Mouse (Mus musculus): ENCODE measurements around the gene Sox13.
A peak's percentile ranks its signal among the peaks of the same experiment; 100 is the strongest.

Gene Sox13

DNA sequence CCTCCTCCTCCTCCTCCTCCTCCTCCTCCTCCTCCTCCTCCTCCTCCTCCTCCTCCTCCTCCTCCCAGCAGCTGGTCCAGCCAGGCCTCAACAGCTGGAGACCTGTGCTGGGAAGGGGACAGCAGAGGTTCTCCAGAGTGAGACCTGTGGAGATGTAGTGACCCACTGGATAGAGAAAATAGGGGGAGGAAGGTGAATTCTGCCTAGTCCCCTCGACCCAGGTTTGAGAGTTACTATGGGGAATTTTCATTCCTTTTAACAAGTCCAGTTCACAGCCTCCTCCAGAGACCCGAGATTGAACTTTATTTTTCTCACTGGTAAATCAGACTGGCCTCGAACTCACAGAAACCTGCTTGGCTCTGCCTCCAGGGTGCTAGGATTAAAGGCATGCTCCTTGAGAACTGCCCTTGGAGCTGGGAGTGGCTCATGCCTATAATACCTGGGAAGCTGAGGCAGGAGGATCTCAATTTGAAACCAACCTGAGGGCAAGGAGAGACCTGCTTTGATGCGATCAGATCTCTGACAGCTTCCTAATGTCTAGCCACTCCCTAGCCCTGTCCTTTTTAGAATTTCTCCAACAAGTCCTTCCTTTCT, 467 bp upstream of the Sox13 start:
- DNase-seq: no peak

DNA sequence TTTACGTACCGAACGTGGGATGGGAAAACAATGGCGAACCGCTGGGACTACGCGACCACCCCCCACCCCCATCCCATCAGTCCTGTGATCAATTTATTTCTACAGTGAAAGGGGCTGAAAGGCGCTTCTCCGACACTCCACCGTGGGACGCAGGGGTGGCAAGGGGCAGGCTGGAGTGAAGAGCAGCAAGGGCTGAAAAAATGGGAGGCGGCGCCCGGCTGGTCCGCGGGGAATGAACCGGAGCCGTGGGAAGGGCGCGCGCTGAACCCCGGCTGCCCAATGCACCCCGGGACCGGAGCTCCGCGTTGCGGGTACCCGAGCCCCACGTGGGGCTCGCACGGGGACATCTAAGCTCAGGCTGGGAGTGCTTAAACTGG, 1.0 kb downstream of the Sox13 start:
- DNase-seq: peak; percentile 65

- peak; percentile 83 for DNase-seq
Measured at GRCm38 (mm10) chr1:133422615-133423161, 1.5 kb downstream of the Sox13 start.

GRCm38 (mm10) chr1:133421975-133422570, 2.1 kb downstream of the Sox13 start:
- DNase-seq: peak; percentile 27

DNA sequence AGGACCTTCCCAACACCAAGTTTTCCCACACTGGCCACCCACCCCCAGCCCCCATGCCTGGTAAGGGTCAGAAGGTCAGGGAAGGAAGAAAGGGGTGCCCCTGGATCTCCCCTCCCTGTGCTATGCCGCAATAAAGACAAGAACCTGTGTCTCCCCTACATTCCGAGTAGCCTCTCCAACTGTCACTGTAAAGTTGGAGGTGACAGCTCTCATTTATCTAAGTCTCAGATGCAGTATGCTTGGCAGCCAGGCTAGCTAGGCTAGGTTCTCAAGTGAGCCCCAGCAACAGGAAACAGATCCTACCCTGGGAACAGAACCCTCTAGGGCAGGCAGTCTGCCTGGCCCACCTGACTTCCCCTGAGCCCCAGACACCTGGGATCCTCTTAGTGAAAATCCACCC, 3.1 kb downstream of the Sox13 start:
- no peak for DNase-seq

DNA sequence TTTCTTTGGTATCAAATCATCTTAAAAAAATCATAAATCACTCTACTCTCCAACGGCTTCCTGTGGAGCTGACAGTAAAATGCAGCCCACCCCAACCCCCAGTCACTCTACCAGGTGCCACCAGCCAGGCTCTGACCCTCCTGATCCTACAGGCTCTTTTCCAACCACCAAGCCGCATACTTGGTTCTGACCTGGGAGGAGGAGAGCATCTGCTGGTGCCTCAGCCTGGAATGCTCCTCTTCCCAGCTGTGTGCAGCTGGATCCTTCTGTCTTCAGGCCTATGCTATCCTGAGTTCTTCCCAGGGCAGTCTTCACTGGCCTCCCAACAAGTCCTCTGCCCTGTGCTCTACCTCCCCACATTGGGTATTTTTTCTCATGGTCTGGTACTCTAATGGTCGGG, 3.7 kb downstream of the Sox13 start:
- DNase-seq: peak; percentile 84

GRCm38 (mm10) chr1:133419178-133419834, 4.9 kb downstream of the Sox13 start:
- DNase-seq: no peak

- peak; percentile 94 for DNase-seq
Measured at GRCm38 (mm10) chr1:133418164-133418800, 5.9 kb downstream of the Sox13 start.

GRCm38 (mm10) chr1:133417539-133417938, 6.6 kb downstream of the Sox13 start:
- no peak for DNase-seq

- DNase-seq: no peak
Measured at GRCm38 (mm10) chr1:133417113-133417512, 7.1 kb downstream of the Sox13 start.

GRCm38 (mm10) chr1:133416472-133416871, 7.7 kb downstream of the Sox13 start:
- DNase-seq: no peak

- no peak for DNase-seq
Measured at GRCm38 (mm10) chr1:133415505-133415904, 8.7 kb downstream of the Sox13 start.

DNA sequence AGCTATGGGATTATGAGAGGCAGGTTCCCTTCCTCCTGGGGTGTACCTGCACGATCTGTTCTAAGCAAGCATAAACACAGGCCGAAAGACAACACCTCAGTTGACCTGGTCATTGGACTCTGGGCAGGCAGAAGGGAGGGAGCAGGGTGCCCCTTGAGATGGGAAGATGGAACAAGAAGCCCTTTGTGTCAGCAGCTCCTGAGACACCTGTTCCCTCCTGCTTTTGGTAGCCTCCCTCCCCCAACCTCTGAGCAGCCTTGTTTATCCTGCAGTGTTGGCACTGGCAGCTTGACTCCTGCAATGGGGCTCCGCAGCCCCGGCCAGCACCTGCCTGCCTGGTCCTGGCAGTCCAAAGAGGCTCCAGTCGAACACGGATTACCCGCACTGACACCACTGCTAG, 9.1 kb downstream of the Sox13 start:
- peak; percentile 51 for DNase-seq

DNA sequence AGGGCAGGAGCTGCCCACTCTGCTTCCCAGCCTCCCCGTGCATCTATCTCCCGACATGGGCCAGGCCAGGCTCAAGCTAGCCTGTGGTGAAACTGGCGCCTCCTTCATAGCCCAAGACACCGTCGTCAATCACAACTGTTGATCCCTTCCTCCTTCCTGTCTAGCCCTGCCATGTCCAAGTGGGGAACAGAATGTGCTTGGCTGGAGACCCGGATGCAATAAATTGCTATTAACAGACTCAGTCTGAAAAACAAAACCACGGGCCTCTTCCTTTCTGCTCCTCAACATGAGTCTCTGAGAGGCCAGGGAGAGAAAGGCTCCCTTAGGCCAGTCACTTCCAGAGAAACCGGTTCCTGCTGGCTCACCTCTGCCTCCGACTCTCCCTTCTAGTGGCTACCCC, 11.2 kb downstream of the Sox13 start:
- peak; percentile 71 for DNase-seq

GRCm38 (mm10) chr1:133411506-133412147, 12.6 kb downstream of the Sox13 start:
- peak; percentile 13 for DNase-seq

- DNase-seq: peak; percentile 36
Measured at GRCm38 (mm10) chr1:133409786-133410185, 14.4 kb downstream of the Sox13 start.

DNA sequence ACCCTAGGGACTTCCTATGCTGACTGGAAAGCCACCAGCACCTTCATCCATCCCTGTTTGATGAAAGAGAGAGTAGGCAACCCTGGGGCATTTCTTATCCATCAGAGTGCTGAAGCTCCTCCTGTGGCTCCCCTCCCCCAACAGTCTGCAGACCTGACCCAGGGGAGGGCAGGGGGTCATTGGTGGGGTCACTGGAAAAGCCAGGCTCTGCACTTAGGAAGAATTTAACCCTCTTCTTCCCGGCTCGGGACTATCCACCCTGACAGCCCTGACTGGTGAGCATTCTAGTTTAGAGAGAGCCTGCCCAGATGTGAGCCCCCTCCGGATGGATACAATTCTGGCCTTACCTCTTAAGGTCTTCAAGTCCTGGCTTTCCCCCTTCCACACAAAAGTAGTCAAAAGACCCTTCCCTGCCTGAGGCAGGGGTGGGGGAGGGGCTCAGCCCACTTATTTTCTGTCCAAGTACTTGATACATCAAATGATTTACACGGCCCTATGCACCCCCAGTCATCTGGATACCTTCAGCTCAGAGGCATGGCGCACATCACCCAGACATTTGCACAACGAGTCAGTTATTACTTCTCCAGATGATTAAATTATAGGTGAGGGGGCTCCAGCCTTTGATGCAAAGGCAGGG, 15.2 kb downstream of the Sox13 start:
- peak; percentile 37 for DNase-seq

DNA sequence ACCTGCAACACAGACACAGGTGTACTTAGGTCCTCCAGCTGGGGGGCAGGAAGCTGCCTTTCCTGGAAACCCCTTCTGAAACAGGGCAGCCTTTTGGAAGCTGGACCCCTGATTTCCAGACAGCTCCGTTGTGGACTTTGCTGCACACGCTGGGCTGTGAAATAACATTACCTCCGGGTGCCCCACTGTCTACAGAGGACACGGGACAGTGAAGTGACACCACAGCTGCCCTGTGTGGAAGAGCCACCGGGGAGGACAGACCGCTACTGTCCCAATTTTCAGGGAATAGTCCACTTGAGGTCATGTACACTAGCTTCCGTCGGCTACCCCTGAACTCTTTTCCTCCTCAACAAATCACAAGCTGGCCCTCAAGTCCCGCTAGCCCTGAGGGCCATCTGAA, 15.9 kb downstream of the Sox13 start:
- DNase-seq: no peak

GRCm38 (mm10) chr1:133407436-133407835, 16.7 kb downstream of the Sox13 start:
- no peak for DNase-seq

DNA sequence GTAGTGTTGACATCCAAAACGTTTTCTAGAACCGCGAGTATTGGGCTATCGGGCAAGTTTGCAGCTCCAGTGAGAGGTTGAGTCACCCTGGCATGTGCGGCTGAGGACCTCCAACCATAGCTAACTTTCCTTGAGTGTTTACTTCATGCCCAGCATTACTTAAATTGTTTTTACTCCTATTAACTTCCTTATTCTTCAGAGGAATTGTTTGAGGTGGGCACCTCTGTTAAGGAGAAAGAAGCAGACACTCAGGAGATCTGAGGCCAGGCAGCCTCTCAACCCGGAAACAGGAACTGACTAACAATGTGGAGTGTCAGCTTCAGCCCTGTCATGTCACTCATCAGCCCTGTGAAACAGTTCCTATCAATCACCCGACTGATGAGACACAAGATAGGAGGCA, 17.6 kb downstream of the Sox13 start:
- no peak for DNase-seq

DNA sequence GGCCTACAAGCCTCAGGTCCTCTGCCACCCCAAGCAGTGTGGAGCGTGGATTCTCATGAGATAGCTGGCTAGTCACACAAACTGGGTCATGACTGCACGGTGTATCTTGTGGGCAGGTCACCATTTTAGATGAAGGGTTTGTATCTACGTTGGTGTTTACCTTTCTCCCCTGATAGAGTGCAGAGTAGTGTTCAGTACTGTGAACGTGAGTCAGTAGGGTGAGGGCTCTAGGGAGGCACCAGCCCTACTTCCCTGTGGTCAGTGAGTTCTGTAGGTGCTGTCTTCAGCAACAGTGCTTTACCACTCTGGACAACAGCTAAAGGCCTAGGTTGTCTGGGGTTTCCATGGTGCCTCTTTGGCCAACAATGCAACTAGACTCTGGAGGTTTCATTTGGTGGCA, 20.2 kb downstream of the Sox13 start:
- no peak for DNase-seq

- DNase-seq: no peak
Measured at GRCm38 (mm10) chr1:133400014-133400725, 24.0 kb downstream of the Sox13 start.

Data from kidney, postnatal 10 days (tissue).